Mouse (Mus musculus) midbrain, embryonic 16.5 days (tissue): Measurements from ENCODE around the gene Mbd5. TPM values are rescaled to one million over a fixed set of nuclear protein-coding genes. Genes with fewer than 3 reads are reported as not detected.

Experiments
- ATAC-seq: fragments of 200-750 bp; cut with Nextera tagmentation; 2 replicates; pipeline ENCODE4 v1.8.0; 2017; ENCODE audit warnings: moderate TSS enrichment
- H3K27ac ChIP-seq: fragments of 300-500 bp; sonication (generic); 2 replicates; pipeline ENCODE4 v1.5.1; 2014; ENCODE audit warnings: mild to moderate bottlenecking, low read length, mixed read lengths
- H3K27me3 ChIP-seq: fragments of 300-500 bp; sonication (generic); 2 replicates; pipeline ENCODE4 v1.6.1; 2014; ENCODE audit warnings: low read depth, low read length, mixed read lengths; ENCODE audit not compliant: control insufficient read depth, insufficient read depth
- H3K36me3 ChIP-seq: fragments of 300-500 bp; sonication (generic); 2 replicates; pipeline ENCODE4 v1.6.1; 2014; ENCODE audit warnings: mild to moderate bottlenecking, low read length, moderate library complexity, mixed read lengths; ENCODE audit not compliant: control insufficient read depth, insufficient read depth
- H3K4me1 ChIP-seq: fragments of 300-500 bp; sonication (generic); 2 replicates; pipeline ENCODE4 v1.6.1; 2014; ENCODE audit warnings: mild to moderate bottlenecking, low read length, mixed read lengths; ENCODE audit not compliant: control insufficient read depth, insufficient read depth
- H3K4me2 ChIP-seq: fragments of 300-500 bp; sonication (generic); 2 replicates; pipeline ENCODE4 v1.6.1; 2014; ENCODE audit warnings: mild to moderate bottlenecking, low read length, mixed read lengths
- H3K4me3 ChIP-seq: fragments of 300-500 bp; sonication (generic); 2 replicates; pipeline ENCODE4 v1.5.1; 2014; ENCODE audit warnings: low read depth, mild to moderate bottlenecking, low read length, moderate library complexity, mixed read lengths
- H3K9ac ChIP-seq: fragments of 300-500 bp; sonication (generic); 2 replicates; pipeline ENCODE4 v1.6.1; 2014; ENCODE audit warnings: low read depth, low read length, mixed read lengths
- H3K9me3 ChIP-seq: fragments of 300-500 bp; sonication (generic); replicated peaks from 2 replicates; pipeline ENCODE4 v1.6.1; 2014; ENCODE audit warnings: mild to moderate bottlenecking, low read length, mixed read lengths; ENCODE audit not compliant: control insufficient read depth, poor library complexity, severe bottlenecking
- WGBS: fragments of 180-500 bp; shearing (Covaris S2); extraction: QIAGEN DNeasy Blood & Tissue Kit; methylation state at CpG from one replicate; pipeline ENCODE4 v1.1.7; 2014; 5-methylcytosine and 5-hydroxymethylcytosine counted together
- polyA plus RNA-seq: library from polyadenylated mRNA; unstranded; fragments of >200 nt; fragmentation: Nextera tagmentation; extraction: Ambion mirVana; gene quantifications from 2 replicates; pipeline ENCODE4 v1.2.1, GENCODE M21; 2015

Mbd5 gene
- polyA plus RNA-seq, 1 experiment from 2014 or later, result 32.4 TPM

GRCm38 (mm10) chr2:48956591-48956990 is 7.3 kb downstream of the Mbd5 start:
- no peak for ATAC-seq
- Histone ChIP-seq H3K36me3 (no peaks in the 10 kb centered on the region), H3K27ac (no peak overlapping the region), H3K4me2 (no peak overlapping the region), H3K27me3 (no peaks in the 10 kb centered on the region), H3K9ac (no peak overlapping the region), H3K4me3 (no peak overlapping the region), H3K9me3 (no peaks in the 10 kb centered on the region), H3K4me1 (peaks cover 9% of the 10 kb centered on the region)
- whole genome bisulfite sequencing, result 69% methylated on average over 3 of the region's 3 CpGs

- WGBS, result 89% methylated on average over 3 of the region's 3 CpGs
- Histone ChIP-seq H3K9me3 (no peaks in the 10 kb centered on the region), H3K4me2 (no peak overlapping the region), H3K27me3 (no peaks in the 10 kb centered on the region), H3K36me3 (no peaks in the 10 kb centered on the region), H3K27ac (no peak overlapping the region), H3K4me1 (no peaks in the 10 kb centered on the region), H3K4me3 (no peak overlapping the region), H3K9ac (no peak overlapping the region)
- no peak for ATAC-seq
These were observed 29.6 kb downstream of the Mbd5 start for GRCm38 (mm10) chr2:48978920-48979319.

GRCm38 (mm10) chr2:48990322-48990721 is 41.0 kb downstream of the Mbd5 start:
- Histone ChIP-seq H3K4me2 (no peak overlapping the region), H3K36me3 (no peaks in the 10 kb centered on the region), H3K9ac (no peak overlapping the region), H3K27ac (no peak overlapping the region), H3K4me3 (no peak overlapping the region), H3K9me3 (no peaks in the 10 kb centered on the region), H3K4me1 (no peaks in the 10 kb centered on the region), H3K27me3 (no peaks in the 10 kb centered on the region)
- no peak for ATAC-seq
- WGBS, result 85% methylated on average over 3 of the region's 3 CpGs

- WGBS, result 93% methylated on average over 3 of the region's 3 CpGs
- Histone ChIP-seq H3K36me3 (0 out of 2 replicates have a peak, but pooled peaks cover 2% of the 10 kb centered on the region), H3K27me3 (no peaks in the 10 kb centered on the region), H3K27ac (no peak overlapping the region), H3K4me1 (no peaks in the 10 kb centered on the region), H3K9me3 (peaks cover 10% of the 10 kb centered on the region; the same call in 1 of the 2 replicates), H3K4me3 (no peak overlapping the region), H3K9ac (no peak overlapping the region), H3K4me2 (no peak overlapping the region)
- ATAC-seq, result no peak
These were observed 91.2 kb downstream of the Mbd5 start for GRCm38 (mm10) chr2:49040481-49040880.

GRCm38 (mm10) chr2:49050030-49050429 is 100.7 kb downstream of the Mbd5 start:
- no peak for ATAC-seq
- 97% methylated on average over 4 of the region's 4 CpGs for WGBS
- Histone ChIP-seq H3K27me3 (no peaks in the 10 kb centered on the region), H3K4me1 (no peaks in the 10 kb centered on the region), H3K4me3 (no peak overlapping the region), H3K4me2 (no peak overlapping the region), H3K36me3 (0 out of 2 replicates have a peak, but pooled peaks cover 2% of the 10 kb centered on the region), H3K9me3 (no peaks in the 10 kb centered on the region), H3K27ac (no peak overlapping the region), H3K9ac (no peak overlapping the region)

DNA sequence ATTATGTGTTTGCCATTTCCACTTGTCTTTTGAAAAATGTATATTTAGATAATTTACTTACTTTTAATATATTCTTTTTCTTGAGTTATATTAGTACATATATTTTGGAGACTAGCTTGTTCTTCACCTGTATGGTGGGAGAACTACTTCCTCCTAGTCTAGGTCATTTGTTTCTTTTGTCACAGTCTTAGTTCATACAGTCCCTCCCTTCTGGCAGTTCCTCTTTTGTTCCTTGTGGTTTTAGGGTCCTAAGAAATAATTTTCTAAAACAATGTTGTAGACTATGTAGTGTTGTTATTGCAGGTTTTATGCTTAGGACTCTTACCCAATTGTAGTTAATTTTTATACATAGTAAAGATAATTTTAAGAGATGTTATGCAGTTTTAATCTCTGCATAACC is 118.6 kb downstream of the Mbd5 start:
- H3K4me3 ChIP-seq, result no peak overlapping the region
- no peaks in the 10 kb centered on the region for H3K9me3 ChIP-seq
- no peak overlapping the region for H3K9ac ChIP-seq
- no peak overlapping the region for H3K4me2 ChIP-seq
- no peak for ATAC-seq
- H3K4me1 ChIP-seq, result no peaks in the 10 kb centered on the region
- no peaks in the 10 kb centered on the region for H3K36me3 ChIP-seq
- H3K27ac ChIP-seq, result no peak overlapping the region
- no peaks in the 10 kb centered on the region for H3K27me3 ChIP-seq

GRCm38 (mm10) chr2:49084966-49085365 is 135.7 kb downstream of the Mbd5 start:
- H3K4me2 ChIP-seq, result no peak overlapping the region
- no peak overlapping the region for H3K4me3 ChIP-seq
- no peak overlapping the region for H3K9ac ChIP-seq
- H3K4me1 ChIP-seq, result no peaks in the 10 kb centered on the region
- 92% methylated on average over 4 of the region's 4 CpGs for WGBS
- H3K36me3 ChIP-seq, result no peaks in the 10 kb centered on the region
- ATAC-seq, result no peak
- H3K9me3 ChIP-seq, result no peaks in the 10 kb centered on the region
- H3K27me3 ChIP-seq, result no peaks in the 10 kb centered on the region
- no peak overlapping the region for H3K27ac ChIP-seq

DNA sequence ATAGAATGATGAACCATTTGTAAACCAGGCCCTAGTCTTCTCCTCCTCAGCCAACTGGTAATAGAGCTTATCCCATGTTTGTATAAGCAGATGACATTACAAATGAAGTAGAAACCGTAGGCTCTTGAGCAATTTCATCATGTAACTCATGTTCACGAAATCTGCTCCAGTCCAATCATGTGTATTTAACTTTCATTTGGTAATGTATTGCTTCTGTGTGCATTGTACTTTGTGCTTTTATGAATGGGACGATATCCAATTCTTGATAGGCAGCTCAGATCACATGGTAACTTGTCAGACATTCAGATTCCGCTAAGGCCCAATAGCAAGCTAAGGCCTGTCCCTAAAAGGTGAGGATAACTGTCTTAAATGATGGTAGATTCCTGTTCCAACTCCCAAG is 141.5 kb downstream of the Mbd5 start:
- H3K4me1 ChIP-seq, result no peaks in the 10 kb centered on the region

DNA sequence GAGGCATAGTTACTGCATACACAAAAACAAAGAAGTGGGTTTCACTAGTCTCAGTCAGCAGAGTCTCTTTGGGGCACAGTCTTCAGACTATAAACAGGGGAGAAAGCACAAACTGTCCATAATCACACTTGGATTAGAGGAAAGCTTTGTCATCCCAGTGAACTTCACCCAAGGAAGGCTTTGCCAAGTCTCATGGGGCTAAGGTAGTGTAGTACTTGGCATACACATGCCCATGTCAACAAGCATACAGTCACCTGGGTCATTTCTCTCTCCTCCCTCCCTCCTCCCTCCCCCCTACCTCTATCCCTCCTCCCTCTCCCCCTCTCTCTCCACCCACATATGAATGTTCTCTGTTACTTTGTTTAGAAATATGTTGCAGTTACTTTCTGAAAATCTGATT is 147.5 kb downstream of the Mbd5 start:
- Histone ChIP-seq H3K4me3 (no peak overlapping the region), H3K9ac (no peak overlapping the region), H3K27me3 (no peaks in the 10 kb centered on the region), H3K4me2 (no peak overlapping the region), H3K4me1 (no peaks in the 10 kb centered on the region), H3K36me3 (no peaks in the 10 kb centered on the region; the same call in 1 of the 2 replicates), H3K9me3 (no peaks in the 10 kb centered on the region), H3K27ac (no peak overlapping the region)
- ATAC-seq, result no peak

More for the DNA sequence above, 141.5 kb downstream of the Mbd5 start:
- Histone ChIP-seq H3K4me2 (no peak overlapping the region), H3K27ac (no peak overlapping the region), H3K36me3 (no peaks in the 10 kb centered on the region), H3K27me3 (no peaks in the 10 kb centered on the region), H3K9me3 (no peaks in the 10 kb centered on the region), H3K4me3 (no peak overlapping the region), H3K9ac (no peak overlapping the region)
- ATAC-seq, result no peak
- WGBS, result 95% methylated on average over 4 of the region's 4 CpGs

DNA sequence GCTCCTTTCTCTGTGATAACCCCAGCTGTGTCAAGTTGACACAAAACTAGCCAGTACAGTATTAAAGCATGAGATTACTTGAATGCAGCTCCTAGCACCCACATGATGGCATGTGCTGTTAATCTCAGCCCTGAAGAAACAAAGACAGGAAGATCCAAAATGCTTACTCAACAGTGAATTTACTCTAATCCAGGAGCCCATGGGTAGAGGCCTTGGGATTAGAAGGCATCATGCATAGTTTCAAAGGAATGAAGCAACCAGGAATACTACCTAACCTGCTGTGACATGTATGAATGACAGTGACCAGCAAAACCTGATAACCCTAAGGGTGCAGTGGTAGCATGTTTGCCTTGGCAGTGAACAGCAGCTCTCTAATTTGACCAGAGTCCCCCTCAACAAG is 159.6 kb downstream of the Mbd5 start:
- Histone ChIP-seq H3K27ac (no peak overlapping the region), H3K4me2 (no peak overlapping the region), H3K36me3 (no peaks in the 10 kb centered on the region), H3K9me3 (no peaks in the 10 kb centered on the region), H3K27me3 (no peaks in the 10 kb centered on the region), H3K4me3 (no peak overlapping the region), H3K4me1 (no peaks in the 10 kb centered on the region), H3K9ac (no peak overlapping the region)
- no peak for ATAC-seq
